Mouse (Mus musculus): ENCODE results near the gene S100b.

S100b gene

GRCm38 (mm10) chr10:76259566-76260232 is 6.0 kb downstream of the S100b start:
- ATAC-seq (ENCODE audit: insufficient number of reproducible peaks, low FRiP score, low TSS enrichment): no peak

GRCm38 (mm10) chr10:76260358-76261059 is 6.9 kb downstream of the S100b start:
- ATAC-seq (ENCODE audit: insufficient number of reproducible peaks, low FRiP score, low TSS enrichment): no peak

GRCm38 (mm10) chr10:76261447-76261846 is 7.8 kb downstream of the S100b start:
- no peak for ATAC-seq (ENCODE audit: insufficient number of reproducible peaks, low FRiP score, low TSS enrichment)

- ATAC-seq (ENCODE audit: insufficient number of reproducible peaks, low FRiP score, low TSS enrichment): no peak
These were observed 8.8 kb downstream of the S100b start for GRCm38 (mm10) chr10:76262431-76262830.

GRCm38 (mm10) chr10:76271238-76271637 is 17.6 kb downstream of the S100b start:
- no peak for ATAC-seq (ENCODE audit: insufficient number of reproducible peaks, low FRiP score, low TSS enrichment)

- no peak for ATAC-seq (ENCODE audit: insufficient number of reproducible peaks, low FRiP score, low TSS enrichment)
These were observed 21.6 kb downstream of the S100b start for GRCm38 (mm10) chr10:76275256-76275655.

- ATAC-seq (ENCODE audit: insufficient number of reproducible peaks, low FRiP score, low TSS enrichment): no peak
These were observed 25.0 kb downstream of the S100b start for GRCm38 (mm10) chr10:76278541-76279097.

GRCm38 (mm10) chr10:76288268-76288993 is 34.8 kb downstream of the S100b start:
- no peak for ATAC-seq (ENCODE audit: insufficient number of reproducible peaks, low FRiP score, low TSS enrichment)

GRCm38 (mm10) chr10:76289052-76289451 is 35.4 kb downstream of the S100b start:
- no peak for ATAC-seq (ENCODE audit: insufficient number of reproducible peaks, low FRiP score, low TSS enrichment)

GRCm38 (mm10) chr10:76289936-76290671 is 36.5 kb downstream of the S100b start:
- ATAC-seq (ENCODE audit: insufficient number of reproducible peaks, low FRiP score, low TSS enrichment): no peak

- ATAC-seq (ENCODE audit: insufficient number of reproducible peaks, low FRiP score, low TSS enrichment): no peak
These were observed 39.6 kb downstream of the S100b start for GRCm38 (mm10) chr10:76293222-76293621.

- no peak for ATAC-seq (ENCODE audit: insufficient number of reproducible peaks, low FRiP score, low TSS enrichment)
These were observed 46.5 kb downstream of the S100b start for GRCm38 (mm10) chr10:76300133-76300532.

GRCm38 (mm10) chr10:76306738-76307137 is 53.1 kb downstream of the S100b start:
- ATAC-seq (ENCODE audit: insufficient number of reproducible peaks, low FRiP score, low TSS enrichment): no peak
